Mouse (Mus musculus): ENCODE results near the gene Ankrd44.
"Not testable (repeated sequence)": the region's sequence is repeated elsewhere in the genome, so short reads cannot be mapped to it uniquely, and the experiment has no call there.

Ankrd44 gene

GRCm38 (mm10) chr1:54925971-54926771 lies at the start of gene Ankrd44:
Gene Ankrd44 (minus strand): TSS chr1:54926387.
- DNase-seq (ENCODE audit: low spot score), result peak; percentile 72

GRCm38 (mm10) chr1:54971687-54972404 lies 45.7 kb upstream of the Ankrd44 start:
- no peak for DNase-seq (ENCODE audit: low spot score)

- DNase-seq (ENCODE audit: low spot score), result no peak
Observed at GRCm38 (mm10) chr1:54966858-54967257, 40.7 kb upstream of the Ankrd44 start.

- no peak for DNase-seq (ENCODE audit: low spot score)
Observed at GRCm38 (mm10) chr1:54965159-54965995, 39.2 kb upstream of the Ankrd44 start.

GRCm38 (mm10) chr1:54961724-54962123 lies 35.5 kb upstream of the Ankrd44 start:
- DNase-seq (ENCODE audit: low spot score), result no peak

GRCm38 (mm10) chr1:54960613-54961165 lies 34.5 kb upstream of the Ankrd44 start:
- no peak for DNase-seq (ENCODE audit: low spot score)

- no peak for DNase-seq (ENCODE audit: low spot score)
Observed at GRCm38 (mm10) chr1:54958525-54958924, 32.3 kb upstream of the Ankrd44 start.

- not testable (repeated sequence) for DNase-seq (ENCODE audit: low spot score)
Observed at GRCm38 (mm10) chr1:54956995-54957394, 30.8 kb upstream of the Ankrd44 start.

- no peak for DNase-seq (ENCODE audit: low spot score)
Observed at GRCm38 (mm10) chr1:54954856-54955255, 28.7 kb upstream of the Ankrd44 start.

GRCm38 (mm10) chr1:54944648-54945047 lies 18.5 kb upstream of the Ankrd44 start:
- DNase-seq (ENCODE audit: low spot score), result no peak

- no peak for DNase-seq (ENCODE audit: low spot score)
Observed at GRCm38 (mm10) chr1:54935466-54935865, 9.3 kb upstream of the Ankrd44 start.

GRCm38 (mm10) chr1:54934911-54935310 lies 8.7 kb upstream of the Ankrd44 start:
- no peak for DNase-seq (ENCODE audit: low spot score)

- no peak for DNase-seq (ENCODE audit: low spot score)
Observed at GRCm38 (mm10) chr1:54933646-54934045, 7.5 kb upstream of the Ankrd44 start.

- DNase-seq (ENCODE audit: low spot score), result no peak
Observed at GRCm38 (mm10) chr1:54932456-54933115, 6.4 kb upstream of the Ankrd44 start.

GRCm38 (mm10) chr1:54931231-54931630 lies 5.0 kb upstream of the Ankrd44 start:
- no peak for DNase-seq (ENCODE audit: low spot score)

GRCm38 (mm10) chr1:54930670-54931200 lies 4.5 kb upstream of the Ankrd44 start:
- DNase-seq (ENCODE audit: low spot score), result no peak

GRCm38 (mm10) chr1:54925451-54925934 lies 694 bp downstream of the Ankrd44 start:
- peak; percentile 18 for DNase-seq (ENCODE audit: low spot score)

GRCm38 (mm10) chr1:54924760-54925159 lies 1.4 kb downstream of the Ankrd44 start:
- no peak for DNase-seq (ENCODE audit: low spot score)

GRCm38 (mm10) chr1:54924309-54924685 lies 1.9 kb downstream of the Ankrd44 start:
- DNase-seq (ENCODE audit: low spot score), result no peak

GRCm38 (mm10) chr1:54923366-54924308 lies 2.5 kb downstream of the Ankrd44 start:
- DNase-seq (ENCODE audit: low spot score), result no peak
